Mouse (Mus musculus) cerebellum, adult 18-20 months (tissue): ENCODE data around the gene Ube2z.
A peak's percentile ranks its signal among the peaks of the same experiment; 100 is the strongest.

Experiments used
- DNase-seq, 2 experiments: peaks; one replicate each; pipeline ENCODE4 v3.0.0; 2021

The Ube2z gene

GRCm38 (mm10) chr11:96058309-96058708 lies 6.9 kb downstream of the Ube2z start:
- DNase-seq = no peak

DNA sequence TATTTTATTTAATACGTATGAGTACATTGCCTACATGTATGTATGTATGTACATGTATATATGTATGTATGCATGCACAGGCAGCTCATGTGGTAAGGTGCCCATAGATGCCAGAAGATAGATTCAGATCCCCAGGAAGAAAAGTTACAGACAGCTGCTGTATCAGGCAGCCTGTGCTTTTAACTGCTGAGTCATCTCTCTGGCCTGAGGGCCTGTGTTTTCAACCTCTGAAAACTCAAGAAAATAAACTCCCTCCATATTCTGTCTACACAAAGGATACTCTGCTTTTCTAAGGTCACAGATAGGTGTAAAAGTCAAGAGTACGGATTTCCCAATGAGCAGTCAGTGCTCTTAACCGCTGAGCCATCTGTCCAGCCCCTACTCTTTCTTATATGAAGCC lies 14.3 kb downstream of the Ube2z start:
- no peak for DNase-seq

- DNase-seq = no peak
These were observed 15.2 kb downstream of the Ube2z start for GRCm38 (mm10) chr11:96049939-96050338.

DNA sequence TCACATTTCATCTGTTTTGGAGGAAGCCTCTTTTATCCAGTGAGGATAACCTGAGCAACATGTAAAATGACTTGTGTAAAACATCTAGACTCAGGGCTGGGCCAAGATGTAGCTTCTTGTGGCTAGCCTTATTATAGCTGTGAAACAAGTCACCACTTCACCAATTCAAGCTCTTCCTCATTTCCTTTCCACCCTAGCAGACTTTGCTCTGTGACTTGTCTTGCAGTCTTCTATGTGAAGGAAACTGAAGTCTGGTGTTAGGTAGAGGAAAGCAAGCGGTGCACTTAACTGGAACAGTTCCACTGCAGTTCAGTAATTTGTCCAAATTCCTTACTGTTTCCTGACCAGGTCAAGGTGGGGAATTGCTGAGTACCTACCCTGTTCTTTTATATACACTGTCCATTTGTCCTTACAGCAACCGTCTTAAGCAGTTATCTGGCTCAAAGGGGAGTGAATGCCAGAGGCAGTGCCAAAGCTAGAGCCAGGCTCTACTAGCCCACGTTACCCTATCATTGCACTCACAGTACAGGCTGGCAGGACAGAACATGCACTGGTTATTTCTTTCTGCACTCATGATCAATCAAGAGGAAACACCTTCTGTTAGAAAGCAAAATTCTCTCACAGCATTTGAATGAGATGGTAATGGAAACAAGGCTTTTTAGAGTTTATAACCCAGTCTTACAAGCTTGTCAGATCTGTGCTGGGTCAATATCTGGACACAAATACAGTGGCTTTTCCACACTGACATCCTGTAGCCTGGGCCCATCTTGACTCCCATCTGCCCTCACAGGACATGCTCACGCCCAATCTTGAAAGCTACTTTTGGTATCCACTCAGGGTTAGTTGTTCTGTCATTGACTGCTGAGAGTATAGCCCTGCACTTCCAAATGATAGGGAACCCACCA lies 17.5 kb downstream of the Ube2z start:
- DNase-seq = no peak

GRCm38 (mm10) chr11:96046793-96047192 lies 18.4 kb downstream of the Ube2z start:
- DNase-seq = no peak

DNA sequence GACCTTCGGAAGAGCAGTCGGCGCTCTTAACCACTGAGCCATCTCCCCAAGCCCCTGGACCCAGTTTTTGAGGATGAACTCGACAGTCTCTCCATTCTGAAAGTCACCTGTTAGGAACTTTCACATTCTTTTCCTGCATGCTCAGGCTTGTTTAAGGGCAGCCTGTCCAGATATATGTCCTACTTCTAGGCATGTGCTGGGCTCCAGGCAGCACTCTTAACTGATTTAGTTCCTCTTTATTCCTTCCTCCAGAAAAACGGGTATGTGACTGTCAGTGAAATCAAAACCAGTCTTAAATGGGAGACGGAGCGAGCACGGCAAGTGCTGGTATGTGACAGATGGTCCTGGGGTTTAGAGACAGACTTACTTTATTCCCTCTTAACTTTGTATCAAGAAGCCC lies 19.2 kb downstream of the Ube2z start:
- no peak for DNase-seq

DNA sequence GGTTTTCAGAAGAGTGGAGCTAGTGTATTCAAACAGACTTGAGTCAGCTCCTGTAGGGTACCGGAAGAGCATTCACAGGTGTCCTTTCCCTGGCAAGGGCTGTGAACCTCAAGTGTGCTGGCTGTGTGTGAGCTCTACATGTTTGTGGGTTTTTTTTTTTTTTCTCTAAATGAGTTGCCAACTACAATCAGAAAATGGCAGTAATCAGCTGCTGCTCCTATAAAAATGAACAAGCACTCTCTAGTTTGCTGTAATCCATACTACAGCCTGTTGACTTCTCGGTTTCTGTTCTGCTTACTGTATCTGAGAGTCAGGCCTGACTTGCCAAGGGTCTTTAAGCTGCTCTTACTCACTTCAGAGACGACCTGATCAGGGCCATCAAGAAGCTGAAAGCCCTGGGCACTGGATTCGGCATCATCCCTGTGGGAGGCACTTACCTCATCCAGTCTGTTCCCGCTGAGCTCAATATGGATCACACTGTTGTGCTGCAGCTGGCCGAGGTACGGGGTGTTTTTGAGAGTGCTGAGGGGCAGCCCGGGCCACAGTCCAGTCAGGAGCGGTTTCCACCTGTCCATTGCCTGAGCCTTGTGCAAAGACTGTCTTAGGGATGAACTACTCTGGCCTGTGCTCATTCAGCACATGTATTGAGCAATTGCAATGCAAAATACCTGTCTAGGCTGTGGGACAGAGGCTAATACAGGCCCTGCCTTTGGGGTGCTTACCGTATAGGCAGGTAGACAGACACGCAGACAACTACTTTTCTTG lies 20.2 kb downstream of the Ube2z start:
- no peak for DNase-seq

DNA sequence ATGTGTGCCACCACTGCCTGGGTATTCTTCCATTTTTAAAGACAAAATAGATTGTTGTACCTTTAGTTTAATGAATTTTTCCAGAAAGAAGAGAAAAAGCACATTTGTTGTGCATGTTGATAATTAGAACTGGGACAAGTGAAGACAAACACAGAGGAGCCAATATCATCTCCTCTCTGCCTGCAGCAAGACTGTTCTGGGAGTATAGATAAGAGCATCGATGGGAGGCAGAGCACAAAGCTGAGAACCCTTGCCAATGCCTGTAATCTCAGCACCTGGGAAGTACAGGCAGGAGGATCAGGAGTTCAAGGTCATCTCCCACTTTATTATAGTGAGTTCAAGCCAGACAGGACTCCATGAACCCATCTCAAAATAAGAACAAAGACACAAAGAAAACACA lies 26.6 kb downstream of the Ube2z start:
- no peak for DNase-seq

- DNase-seq = no peak
These were observed 27.7 kb downstream of the Ube2z start for GRCm38 (mm10) chr11:96037499-96037898.

DNA sequence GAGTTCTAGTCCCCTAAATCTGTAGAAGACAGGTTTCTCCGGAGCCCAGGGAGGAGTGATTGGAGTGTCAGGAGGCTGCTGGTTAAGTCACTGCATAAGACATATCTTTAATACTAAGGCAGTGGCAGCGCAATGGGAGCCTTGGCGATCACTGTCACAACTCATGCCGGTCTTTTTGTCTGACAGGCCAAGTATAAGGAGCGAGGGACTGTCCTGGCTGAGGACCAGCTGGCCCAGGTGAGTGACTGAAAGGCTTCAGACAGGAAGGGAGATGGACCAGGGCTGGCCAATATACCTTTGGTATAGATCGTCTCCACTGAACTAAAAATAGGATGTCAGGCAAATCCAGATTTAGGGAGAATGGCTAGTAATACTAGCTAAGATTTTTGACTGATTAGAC lies 30.1 kb downstream of the Ube2z start:
- peak in 1 of 2 experiments; percentile 42 for DNase-seq

- peak; percentile 94 to 96 for DNase-seq
These were observed 30.6 kb downstream of the Ube2z start, which contains the start of gene Snf8 for GRCm38 (mm10) chr11:96034596-96035052. Snf8 (plus strand) TSS chr11:96034885.

DNA sequence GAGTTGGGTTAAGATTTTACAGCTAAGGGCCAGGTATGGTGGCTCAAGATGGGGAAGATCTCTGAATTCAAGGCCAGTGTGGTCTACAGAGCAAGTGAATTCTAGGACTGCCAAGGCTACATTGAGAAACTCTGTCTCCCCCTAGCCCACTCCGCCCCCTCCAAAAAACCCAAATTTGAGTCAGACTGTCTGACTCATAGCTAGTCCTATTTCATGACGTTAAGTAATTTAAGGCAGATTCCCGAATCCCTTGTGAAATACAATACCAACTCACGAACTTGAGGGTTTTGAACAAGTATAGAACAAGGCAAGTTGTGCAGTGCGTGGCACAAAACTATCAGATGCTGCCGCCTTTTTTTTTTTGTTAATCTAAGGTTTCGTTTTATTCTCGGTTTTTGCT lies 31.1 kb downstream of the Ube2z start:
- no peak for DNase-seq

DNA sequence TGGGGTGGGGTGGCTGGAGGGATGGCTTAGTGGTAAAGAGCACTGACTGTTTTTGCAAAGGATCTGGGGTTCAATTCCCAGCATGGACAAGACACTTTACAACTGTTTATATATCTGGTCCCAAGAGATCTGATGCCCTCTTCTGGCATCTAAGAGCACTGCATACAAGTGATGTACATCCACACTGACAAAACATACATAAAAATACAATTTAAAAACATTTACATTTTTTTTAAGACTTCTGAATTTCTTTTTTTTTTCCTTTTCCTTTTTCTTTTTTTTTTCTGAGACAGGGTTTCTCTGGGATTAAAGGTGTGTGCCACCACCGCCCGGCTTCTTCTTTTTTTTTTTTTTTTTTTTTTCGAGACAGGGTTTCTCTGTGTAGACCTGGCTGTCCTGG lies 31.9 kb downstream of the Ube2z start:
- no peak for DNase-seq

DNA sequence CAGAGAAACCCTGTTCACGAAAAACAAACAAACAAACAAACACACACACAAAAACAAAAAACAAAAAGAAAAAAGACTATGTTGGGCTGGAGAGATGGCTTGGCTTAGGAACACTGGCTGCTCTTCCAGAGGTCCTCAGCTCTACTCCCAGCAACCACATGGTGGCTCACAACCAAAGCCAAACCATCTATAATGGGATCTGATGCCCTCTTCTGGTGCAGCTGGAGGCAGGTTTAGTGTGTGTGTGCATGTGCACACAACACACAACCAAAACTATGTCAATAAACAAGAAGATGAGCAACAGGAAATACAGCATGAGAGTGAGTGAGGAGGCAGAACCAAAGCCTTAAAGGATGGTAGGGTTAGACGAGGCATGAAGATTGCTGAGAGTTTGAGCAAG lies 33.5 kb downstream of the Ube2z start:
- no peak for DNase-seq

GRCm38 (mm10) chr11:96030571-96030970 lies 34.6 kb downstream of the Ube2z start:
- DNase-seq = no peak

- no peak for DNase-seq
These were observed 37.1 kb downstream of the Ube2z start for GRCm38 (mm10) chr11:96028130-96028529.

GRCm38 (mm10) chr11:96020622-96021021 lies 44.6 kb downstream of the Ube2z start:
- DNase-seq = no peak

DNA sequence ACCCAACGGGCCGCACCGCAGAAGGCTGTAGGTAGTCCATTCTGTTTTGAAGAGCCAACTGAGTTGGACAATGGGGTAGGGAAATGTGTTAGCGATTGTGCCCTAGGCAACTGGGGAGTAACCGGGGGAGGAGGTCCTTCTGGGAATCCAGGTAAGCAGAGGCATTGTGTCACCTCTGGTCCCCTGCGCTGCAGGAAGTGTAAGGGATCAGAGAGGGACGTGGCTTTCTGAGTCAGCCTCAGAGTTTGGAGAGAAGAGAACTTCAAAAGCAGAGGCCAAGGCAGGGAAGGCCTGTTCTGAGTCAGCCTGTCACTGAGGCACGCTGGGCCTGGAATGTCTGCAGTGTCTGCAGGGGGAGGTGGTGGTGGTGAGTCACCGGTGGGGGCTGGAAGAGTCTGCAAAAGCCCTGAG lies 47.2 kb downstream of the Ube2z start:
- no peak for DNase-seq

DNA sequence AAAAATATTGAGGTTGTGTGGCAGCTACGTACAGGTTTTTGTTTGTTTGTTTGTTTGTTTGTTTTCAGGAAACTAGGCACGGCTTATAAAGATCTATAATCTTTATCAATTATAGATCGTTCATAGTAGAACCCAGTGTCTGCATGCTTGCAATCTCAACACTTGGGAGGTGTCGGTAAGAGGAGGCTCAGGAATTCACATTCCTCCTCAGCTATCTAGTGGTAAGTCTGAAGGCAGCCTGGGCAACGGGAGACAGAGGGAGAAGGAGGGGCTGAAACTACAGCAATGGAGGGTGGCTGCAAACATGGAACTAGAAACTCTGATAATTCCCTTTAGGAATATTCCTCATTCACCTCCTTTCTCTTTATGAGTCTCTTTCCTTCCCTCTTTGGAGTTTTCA lies 49.8 kb downstream of the Ube2z start:
- no peak for DNase-seq

DNA sequence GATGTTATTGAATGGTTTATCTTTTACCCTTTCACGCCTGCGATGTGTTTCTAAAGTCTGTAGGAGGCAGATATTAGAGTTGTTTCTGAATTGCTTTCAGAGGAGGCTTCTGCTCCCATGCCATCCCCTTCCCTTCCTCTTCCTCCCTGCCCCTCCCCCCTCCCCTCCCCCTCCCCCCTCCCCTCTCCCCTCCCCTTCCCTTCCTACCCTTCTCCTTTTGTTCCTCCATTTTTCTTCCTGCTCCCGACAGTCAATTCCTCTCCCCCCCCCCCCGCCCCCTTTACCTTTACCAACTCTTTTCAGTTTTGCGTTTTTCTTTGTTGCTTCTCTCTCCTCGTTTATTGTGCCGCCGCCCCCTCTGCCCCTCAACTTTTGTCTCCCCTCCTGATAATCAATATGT lies 53.2 kb downstream of the Ube2z start:
- no peak for DNase-seq

- DNase-seq = no peak
These were observed 56.4 kb downstream of the Ube2z start for GRCm38 (mm10) chr11:96008827-96009226.

- peak in 1 of 2 experiments; percentile 10 for DNase-seq
These were observed 57.5 kb downstream of the Ube2z start for GRCm38 (mm10) chr11:96007516-96008235.

GRCm38 (mm10) chr11:96006852-96007515 lies 58.2 kb downstream of the Ube2z start:
- peak in 1 of 2 experiments; percentile 17 for DNase-seq
